Mouse (Mus musculus): ENCODE results near the gene Atcay. TPM values are rescaled to one million over a fixed set of nuclear protein-coding genes. Genes with fewer than 3 reads are reported as not detected.
"Not testable (repeated sequence)": the region's sequence is repeated elsewhere in the genome, so short reads cannot be mapped to it uniquely, and the experiment has no call there.

Gene Atcay
- polyA plus RNA-seq, 1 experiment: 0.26 TPM

- Histone ChIP-seq H3K4me1 (ENCODE audit: control insufficient read depth, insufficient read depth, low read length) (peaks cover 27% of the 10 kb centered on the region), H3K4me3 (ENCODE audit: control insufficient read depth, low read depth, low read length) (peak overlapping the region; percentile 94), H3K36me3 (ENCODE audit: control insufficient read depth, insufficient read depth, low read length) (no peaks in the 10 kb centered on the region; the same call in none of the 2 replicates), H3K27ac (ENCODE audit: control insufficient read depth, insufficient read depth, low read depth, low read length) (peak overlapping the region; percentile 97), H3K27me3 (ENCODE audit: control insufficient read depth, insufficient read depth, low read length) (no peaks in the 10 kb centered on the region)
- no peak for TF ChIP-seq CTCF (IDR thresholded peaks at IDR 0.05; ENCODE audit: control insufficient read depth, insufficient read depth, insufficient replicate concordance, low read depth, low read length)
- peak; percentile 24; the same call in 1 of the 2 replicates for TF ChIP-seq POLR2A (IDR thresholded peaks at IDR 0.05; ENCODE audit: control insufficient read depth, low read depth, low read length)
Observed at GRCm38 (mm10) chr10:81177491-81177925, 53.1 kb downstream of the Atcay start.

DNA sequence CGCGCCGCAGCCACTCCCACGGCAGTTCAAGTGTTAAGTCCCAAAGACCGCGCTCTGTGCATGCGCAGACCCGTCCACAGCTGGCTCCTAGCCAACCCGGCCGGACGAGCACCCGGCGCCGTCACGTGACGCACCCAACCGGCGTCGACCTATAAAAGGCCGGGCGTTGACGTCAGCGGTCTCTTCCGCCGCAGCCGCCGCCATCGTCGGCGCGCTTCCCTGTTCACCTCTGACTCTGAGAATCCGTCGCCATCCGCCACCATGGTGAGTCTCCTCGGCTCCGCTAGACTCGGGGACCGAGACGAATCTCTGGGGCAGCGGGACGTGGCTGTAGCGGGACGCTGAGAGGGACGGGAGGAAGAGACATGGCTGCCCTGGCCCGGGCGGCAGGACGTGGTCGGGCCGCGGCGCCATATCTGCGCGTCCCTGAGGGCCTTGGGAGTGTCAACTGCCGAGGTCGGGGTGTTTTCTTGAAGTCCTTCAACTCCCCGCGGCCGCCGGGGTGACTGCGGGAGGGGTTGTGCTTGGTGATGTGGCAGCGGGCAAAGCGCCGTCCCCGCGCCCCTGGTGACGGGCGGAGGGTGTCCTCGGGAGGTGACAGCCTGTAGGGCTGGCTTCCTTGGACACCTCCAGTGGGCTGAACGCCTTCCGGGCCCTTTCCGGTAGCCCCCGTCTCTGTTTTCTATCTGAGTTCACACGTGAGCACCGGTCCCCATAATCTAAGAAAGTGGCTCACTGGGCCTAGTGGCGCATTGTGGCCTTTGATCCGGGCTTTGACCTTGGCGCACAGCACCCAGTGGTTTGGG is 54.0 kb downstream of the Atcay start, which contains the start of gene Eef2:
Gene Eef2, plus strand, starts transcription at position 166 of the 806 bp plus-strand sequence.
- H3K4me1 ChIP-seq (ENCODE audit: control insufficient read depth, insufficient read depth, low read length): peaks cover 24% of the 10 kb centered on the region
- no peaks in the 10 kb centered on the region for H3K27me3 ChIP-seq (ENCODE audit: control insufficient read depth, insufficient read depth, low read length)
- no peaks in the 10 kb centered on the region; the same call in none of the 2 replicates for H3K36me3 ChIP-seq (ENCODE audit: control insufficient read depth, insufficient read depth, low read length)
- peak within 1 kb of the TSS; percentile 97 for H3K27ac ChIP-seq (ENCODE audit: control insufficient read depth, insufficient read depth, low read depth, low read length)
- H3K4me3 ChIP-seq (ENCODE audit: control insufficient read depth, low read depth, low read length): peak within 1 kb of the TSS; percentile 94
- TF ChIP-seq CTCF (IDR thresholded peaks at IDR 0.05; ENCODE audit: control insufficient read depth, insufficient read depth, insufficient replicate concordance, low read depth, low read length): peak; percentile 2; the same call in 1 of the 2 replicates
- TF ChIP-seq POLR2A (IDR thresholded peaks at IDR 0.05; ENCODE audit: control insufficient read depth, low read depth, low read length): peak; percentile 100

GRCm38 (mm10) chr10:81175936-81176465 is 54.6 kb downstream of the Atcay start:
- Histone ChIP-seq H3K4me3 (ENCODE audit: control insufficient read depth, low read depth, low read length) (peak overlapping the region; percentile 94), H3K36me3 (ENCODE audit: control insufficient read depth, insufficient read depth, low read length) (no peaks in the 10 kb centered on the region; the same call in none of the 2 replicates), H3K27me3 (ENCODE audit: control insufficient read depth, insufficient read depth, low read length) (no peaks in the 10 kb centered on the region), H3K27ac (ENCODE audit: control insufficient read depth, insufficient read depth, low read depth, low read length) (peak overlapping the region; percentile 97), H3K4me1 (ENCODE audit: control insufficient read depth, insufficient read depth, low read length) (peaks cover 24% of the 10 kb centered on the region)
- TF ChIP-seq CTCF (IDR thresholded peaks at IDR 0.05; ENCODE audit: control insufficient read depth, insufficient read depth, insufficient replicate concordance, low read depth, low read length) (no peak), POLR2A (IDR thresholded peaks at IDR 0.05; ENCODE audit: control insufficient read depth, low read depth, low read length) (no peak)

DNA sequence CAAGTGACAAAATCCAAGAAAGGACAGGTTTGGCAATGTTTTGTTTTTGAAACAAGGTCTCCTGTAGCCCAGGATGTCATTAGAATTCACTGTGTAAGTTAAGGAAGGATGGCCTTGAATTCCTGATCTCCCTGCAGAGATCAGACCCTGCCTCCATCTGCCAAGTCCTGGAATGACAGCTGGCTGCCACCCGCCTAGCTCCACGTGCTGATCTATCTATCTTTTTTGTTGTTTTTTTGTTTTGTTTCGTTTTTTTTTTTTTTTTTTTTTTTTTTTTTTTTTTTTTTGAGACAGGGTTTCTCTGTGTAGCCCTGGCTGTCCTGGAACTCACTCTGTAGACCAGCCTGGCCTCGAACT is 55.3 kb downstream of the Atcay start:
- Histone ChIP-seq H3K4me1 (ENCODE audit: control insufficient read depth, insufficient read depth, low read length) (peaks cover 24% of the 10 kb centered on the region), H3K27ac (ENCODE audit: control insufficient read depth, insufficient read depth, low read depth, low read length) (peak overlapping the region; percentile 25; the same call in 1 of the 2 replicates)
- not testable (repeated sequence) for H3K4me3 ChIP-seq (ENCODE audit: control insufficient read depth, low read depth, low read length)

GRCm38 (mm10) chr10:81174617-81175344 is 55.9 kb downstream of the Atcay start:
- Histone ChIP-seq H3K4me3 (ENCODE audit: control insufficient read depth, low read depth, low read length) (peak overlapping the region; percentile 45), H3K27ac (ENCODE audit: control insufficient read depth, insufficient read depth, low read depth, low read length) (peak overlapping the region; percentile 65), H3K27me3 (ENCODE audit: control insufficient read depth, insufficient read depth, low read length) (no peaks in the 10 kb centered on the region), H3K36me3 (ENCODE audit: control insufficient read depth, insufficient read depth, low read length) (no peaks in the 10 kb centered on the region; the same call in none of the 2 replicates), H3K4me1 (ENCODE audit: control insufficient read depth, insufficient read depth, low read length) (peaks cover 24% of the 10 kb centered on the region)
- peak; percentile 94; the same call in 1 of the 2 replicates for TF ChIP-seq CTCF (IDR thresholded peaks at IDR 0.05; ENCODE audit: control insufficient read depth, insufficient read depth, insufficient replicate concordance, low read depth, low read length)
- no peak for TF ChIP-seq POLR2A (IDR thresholded peaks at IDR 0.05; ENCODE audit: control insufficient read depth, low read depth, low read length)

More for the DNA sequence above, 55.3 kb downstream of the Atcay start:
- H3K36me3 ChIP-seq (ENCODE audit: control insufficient read depth, insufficient read depth, low read length); H3K27me3 ChIP-seq (ENCODE audit: control insufficient read depth, insufficient read depth, low read length): not testable (repeated sequence)

DNA sequence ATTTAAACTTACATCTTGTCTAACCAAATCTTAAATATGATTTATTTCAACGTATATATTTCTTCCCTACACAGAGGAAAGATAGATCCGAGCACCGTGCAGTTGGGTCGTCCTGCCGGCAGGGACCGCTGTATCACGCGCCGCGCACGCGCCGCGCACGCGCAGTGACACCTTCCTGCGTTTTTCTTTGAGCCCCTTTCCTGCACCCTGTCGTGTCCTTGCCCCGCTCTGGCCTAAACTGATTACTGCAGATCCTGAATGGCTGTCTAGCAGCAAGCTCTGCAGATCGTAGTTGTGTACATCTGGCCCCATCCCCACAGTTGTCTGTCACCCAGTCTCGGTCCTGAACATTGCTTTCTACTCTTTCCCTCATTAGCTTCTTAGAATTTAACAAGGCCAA is 57.5 kb downstream of the Atcay start:
- Histone ChIP-seq H3K4me1 (ENCODE audit: control insufficient read depth, insufficient read depth, low read length) (peaks cover 29% of the 10 kb centered on the region), H3K4me3 (ENCODE audit: control insufficient read depth, low read depth, low read length) (peak overlapping the region; percentile 72)
- TF ChIP-seq CTCF (IDR thresholded peaks at IDR 0.05; ENCODE audit: control insufficient read depth, insufficient read depth, insufficient replicate concordance, low read depth, low read length) (peak; percentile 82; the same call in 1 of the 2 replicates), POLR2A (IDR thresholded peaks at IDR 0.05; ENCODE audit: control insufficient read depth, low read depth, low read length) (peak; percentile 51; the same call in 1 of the 2 replicates)

DNA sequence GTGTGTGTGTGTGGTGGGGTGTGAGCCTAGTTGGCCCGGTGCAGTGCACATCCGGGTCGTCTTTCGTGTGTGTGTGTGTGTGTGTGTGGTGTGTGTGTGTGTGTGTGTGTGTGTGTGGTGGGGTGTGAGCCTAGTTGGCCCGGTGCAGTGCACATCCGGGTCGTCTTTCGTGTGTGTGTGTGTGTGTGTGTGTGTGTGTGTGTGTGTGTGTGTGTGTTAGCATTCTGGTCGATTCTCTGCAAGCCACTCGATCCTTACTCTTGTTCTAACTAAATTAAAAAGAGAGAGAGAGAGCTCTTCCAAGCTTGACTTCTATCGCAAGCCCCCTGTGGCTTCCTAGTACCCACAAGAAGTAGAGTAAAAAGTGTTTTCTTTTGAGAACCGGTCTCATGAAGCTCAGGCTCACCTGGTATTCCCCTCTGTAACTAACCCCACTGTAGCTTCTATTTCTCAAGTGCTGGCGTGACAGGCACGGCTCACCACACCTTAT is 61.2 kb downstream of the Atcay start:
- Histone ChIP-seq H3K4me1 (ENCODE audit: control insufficient read depth, insufficient read depth, low read length) (peaks cover 23% of the 10 kb centered on the region), H3K27ac (ENCODE audit: control insufficient read depth, insufficient read depth, low read depth, low read length) (peak overlapping the region; percentile 10; the same call in 1 of the 2 replicates)
- not testable (repeated sequence) for H3K4me3 ChIP-seq (ENCODE audit: control insufficient read depth, low read depth, low read length); H3K27me3 ChIP-seq (ENCODE audit: control insufficient read depth, insufficient read depth, low read length); H3K36me3 ChIP-seq (ENCODE audit: control insufficient read depth, insufficient read depth, low read length)

More for the DNA sequence above, 57.5 kb downstream of the Atcay start:
- no peaks in the 10 kb centered on the region for H3K27me3 ChIP-seq (ENCODE audit: control insufficient read depth, insufficient read depth, low read length)
- H3K27ac ChIP-seq (ENCODE audit: control insufficient read depth, insufficient read depth, low read depth, low read length): peak overlapping the region; percentile 81
- H3K36me3 ChIP-seq (ENCODE audit: control insufficient read depth, insufficient read depth, low read length): no peaks in the 10 kb centered on the region

Data from testis, adult 2 months (tissue).